Mouse (Mus musculus): ENCODE measurements around the gene Tnrc18.

DNA sequence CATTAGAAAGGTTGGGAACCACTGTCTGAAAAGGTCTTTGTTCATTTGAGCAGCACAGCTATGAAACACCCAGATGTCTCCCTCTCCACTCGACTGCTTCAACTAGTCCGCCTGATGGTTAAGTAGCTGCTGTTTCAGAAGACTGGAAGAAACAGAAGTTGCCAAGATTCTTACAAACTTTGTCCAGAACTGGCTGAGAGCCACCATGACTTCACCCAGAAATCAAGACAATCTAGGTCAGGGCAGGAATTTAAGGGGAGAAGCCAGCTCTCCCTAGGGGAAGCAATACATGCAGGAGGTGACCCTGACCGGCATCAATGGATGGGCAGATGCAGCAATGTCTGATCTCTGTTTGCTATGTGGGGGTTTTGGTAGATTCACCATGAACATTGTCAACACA lies 135.6 kb downstream of the Tnrc18 start:
- no peak for TF ChIP-seq CTCF (IDR thresholded peaks at IDR 0.05; ENCODE audit: low read depth, low read length)
- TF ChIP-seq POLR2A (IDR thresholded peaks at IDR 0.05; ENCODE audit: insufficient read depth, low read length), result no peak
